ENCODE assay signal across 28 mouse cellular contexts in genomic region chr11:53522362-53522761, GRCm38 (mm10). TPM values are rescaled to one million over a fixed set of nuclear protein-coding genes. Genes with fewer than 3 reads are reported as not detected.
A peak's percentile ranks its signal among the peaks of the same experiment; 100 is the strongest.
DNase-seq lines count a peak whose midpoint lies in the region; ATAC-seq and TF ChIP-seq lines count a peak whose summit lies in the region.
"Had no signal": no experiment of that assay in that cellular context is flagged by ENCODE, and none has a peak within 500 bp of the region (broad histone marks: within the 10 kb centered on the region; RNA-seq: fewer than 3 reads in every experiment).

No protein-coding gene starts in this region.

- H3K4me1 ChIP-seq in limb, embryonic 15.5 days = peaks cover 67% of the 10 kb centered on the region
- peaks cover 19% of the 10 kb centered on the region for H3K4me1 ChIP-seq in liver, postnatal 0 days (ENCODE audit: insufficient read depth)

- no peaks in the 10 kb centered on the region for H3K36me3 ChIP-seq in limb, embryonic 15.5 days
- H3K36me3 ChIP-seq in liver, postnatal 0 days (replicated peaks; ENCODE audit: insufficient read depth, low read length) = no peaks in the 10 kb centered on the region
- H3K36me3 ChIP-seq: embryonic facial prominence, embryonic 10.5 days; neural tube, embryonic 12.5 days had no signal

- ATAC-seq in limb, embryonic 15.5 days (ENCODE audit: insufficient number of reproducible peaks, low FRiP score, low TSS enrichment, low read depth) = no peak
- no peak for ATAC-seq in liver, postnatal 0 days
- ATAC-seq: forebrain, postnatal 0 days; intestine, postnatal 0 days had no signal

- H3K27ac ChIP-seq in layer of hippocampus, adult 2 months = peak overlapping the region; percentile 93
- H3K27ac ChIP-seq in limb, embryonic 15.5 days = peak overlapping the region; percentile 33; the same call in 1 of the 2 replicates
- H3K27ac ChIP-seq in liver, postnatal 0 days (ENCODE audit: low read depth) = no peak overlapping the region
- H3K27ac ChIP-seq: neural tube, embryonic 12.5 days had no signal

- no peak for TF ChIP-seq CTCF in layer of hippocampus, adult 2 months (conservative IDR thresholded peaks at IDR 0.05)
- no peak for TF ChIP-seq CTCF in liver, postnatal 0 days (IDR thresholded peaks at IDR 0.05; ENCODE audit: low read depth)

- peak; percentile 70 for DNase-seq in cerebellum, adult 9-10 months
- no peak for DNase-seq in cerebellum, adult 8-10 months
- no peak for DNase-seq in layer of hippocampus, adult 2 months (ENCODE audit: low spot score in 2 of 2)
- no peak for DNase-seq in layer of hippocampus, postnatal 10 days (ENCODE audit: low spot score in 2 of 2)
- no peak for DNase-seq in liver, postnatal 0 days
- DNase-seq in lung, postnatal 4 days = no peak
- DNase-seq in cerebellum, adult 11 months = no peak
- DNase-seq: forebrain, postnatal 0 days; kidney, postnatal 25 days; lung, postnatal 10 days; midbrain, embryonic 14.5 days; right cerebral cortex, postnatal 4 days; thymus, postnatal 14 days had no signal

- H3K9ac ChIP-seq in limb, embryonic 15.5 days = no peak overlapping the region
- H3K9ac ChIP-seq in liver, postnatal 0 days (replicated peaks) = no peak overlapping the region
- H3K9ac ChIP-seq: neural tube, embryonic 12.5 days had no signal

- H3K4me3 ChIP-seq in layer of hippocampus, adult 2 months = peak overlapping the region; percentile 87; the same call in 1 of the 2 replicates
- no peak overlapping the region for H3K4me3 ChIP-seq in limb, embryonic 15.5 days
- peak overlapping the region; percentile 72; the same call in 1 of the 2 replicates for H3K4me3 ChIP-seq in liver, postnatal 0 days (ENCODE audit: low read depth, low read length)
- H3K4me3 ChIP-seq: neural tube, embryonic 12.5 days had no signal

- H3K9me3 ChIP-seq in limb, embryonic 15.5 days = no peaks in the 10 kb centered on the region
- H3K9me3 ChIP-seq in liver, postnatal 0 days (ENCODE audit: low read length) = no peaks in the 10 kb centered on the region
- H3K9me3 ChIP-seq: embryonic facial prominence, embryonic 10.5 days; megakaryocyte, embryonic 14.5 days; neural tube, embryonic 12.5 days had no signal

- no peaks in the 10 kb centered on the region for H3K27me3 ChIP-seq in limb, embryonic 15.5 days
- H3K27me3 ChIP-seq in liver, postnatal 0 days (ENCODE audit: insufficient read depth, low read length) = no peaks in the 10 kb centered on the region
- H3K27me3 ChIP-seq: megakaryocyte, embryonic 14.5 days had no signal

- no peak for TF ChIP-seq EP300 in liver, postnatal 0 days (IDR thresholded peaks at IDR 0.05; ENCODE audit: low read depth)

- WGBS in limb, embryonic 15.5 days = 94% methylated on average over 3 of the region's 3 CpGs
- WGBS in liver, postnatal 0 days (ENCODE audit: insufficient replicate concordance) = 81% methylated on average over 3 of the region's 3 CpGs

- H3K4me2 ChIP-seq in limb, embryonic 15.5 days = no peak overlapping the region
- H3K4me2 ChIP-seq in liver, postnatal 0 days (ENCODE audit: low read depth, low read length) = peak overlapping the region; percentile 79

RNA-seq across cellular contexts. Expression of gene Sept8, which starts 3.3 kb away (rescaled TPM):
- 100 to 1,000 TPM; 240 to 254 TPM for total RNA-seq in layer of hippocampus, adult 2 months (2021)
- total RNA-seq in layer of hippocampus, postnatal 10 days (2021) = 100 to 1,000 TPM; 126 to 130 TPM
- 54.9 and 55.4 TPM in 2 replicates for polyA plus RNA-seq in limb, embryonic 15.5 days (2015; fragmentation: Nextera tagmentation; extraction: Ambion mirVana)
- 6.2 and 7.2 TPM in 2 replicates for polyA plus RNA-seq in liver, postnatal 0 days (2015; fragmentation: Nextera tagmentation; extraction: Ambion mirVana)

RNA-seq across cellular contexts. Expression of gene Sowaha, which starts 42.3 kb away (rescaled TPM):
- 100 to 1,000 TPM; 137 to 142 TPM for total RNA-seq in layer of hippocampus, adult 2 months (2021)
- 10 to 100 TPM; 79.9 to 85.1 TPM for total RNA-seq in layer of hippocampus, postnatal 10 days (2021)
- 0.21 and 0.28 TPM in 2 replicates for polyA plus RNA-seq in limb, embryonic 15.5 days (2015; fragmentation: Nextera tagmentation; extraction: Ambion mirVana)
- 7.4 and 7.9 TPM in 2 replicates for polyA plus RNA-seq in liver, postnatal 0 days (2015; fragmentation: Nextera tagmentation; extraction: Ambion mirVana)

RNA-seq across cellular contexts. Expression of gene Gm9945, which starts 42.4 kb away (rescaled TPM):
- 1 to 10 TPM; 2.5 to 3.4 TPM for total RNA-seq in layer of hippocampus, adult 2 months (2021)
- total RNA-seq in layer of hippocampus, postnatal 10 days (2021) = 1 to 10 TPM; 1.1 to 1.5 TPM
- not detected in 2 replicates for polyA plus RNA-seq in limb, embryonic 15.5 days (2015; fragmentation: Nextera tagmentation; extraction: Ambion mirVana)
- 0.15 and 0.31 TPM in 2 replicates for polyA plus RNA-seq in liver, postnatal 0 days (2015; fragmentation: Nextera tagmentation; extraction: Ambion mirVana)
- total RNA-seq: adrenal gland, adult 18-20 months; adrenal gland, postnatal 4 days; forebrain, postnatal 0 days; gastrocnemius, postnatal 36 days; heart, postnatal 10 days had no signal
- polyA plus RNA-seq: forebrain, embryonic 11.5 days; hindbrain, embryonic 11.5 days; intestine, postnatal 0 days; kidney, embryonic 14.5 days; midbrain, embryonic 14.5 days; neural tube, embryonic 12.5 days; stomach, embryonic 14.5 days had no signal

RNA-seq across cellular contexts. Expression of gene Kif3a, which starts 44.8 kb away (rescaled TPM):
- total RNA-seq in layer of hippocampus, adult 2 months (2021) = 100 to 1,000 TPM; 130 to 133 TPM
- total RNA-seq in layer of hippocampus, postnatal 10 days (2021) = 100 to 1,000 TPM; 163 to 165 TPM
- 69.2 and 82.2 TPM in 2 replicates for polyA plus RNA-seq in limb, embryonic 15.5 days (2015; fragmentation: Nextera tagmentation; extraction: Ambion mirVana)
- polyA plus RNA-seq in liver, postnatal 0 days (2015; fragmentation: Nextera tagmentation; extraction: Ambion mirVana) = 5.3 and 7.1 TPM in 2 replicates

RNA-seq across cellular contexts. Expression of gene Gm9837, which starts 52.1 kb away (rescaled TPM):
- total RNA-seq in layer of hippocampus, adult 2 months (2021) = under 1 TPM in 1 of 2 experiments, not detected in 1; 0.52 TPM
- under 1 TPM in 1 of 2 experiments, not detected in 1; 0.53 TPM for total RNA-seq in layer of hippocampus, postnatal 10 days (2021)
- polyA plus RNA-seq in limb, embryonic 15.5 days (2015; fragmentation: Nextera tagmentation; extraction: Ambion mirVana) = not detected in 2 replicates
- polyA plus RNA-seq in liver, postnatal 0 days (2015; fragmentation: Nextera tagmentation; extraction: Ambion mirVana) = not detected in 2 replicates
- total RNA-seq: adrenal gland, adult 18-20 months; adrenal gland, postnatal 4 days; gastrocnemius, postnatal 36 days; heart, postnatal 10 days; left cerebral cortex, postnatal 25 days had no signal
- polyA plus RNA-seq: embryonic facial prominence, embryonic 10.5 days; forebrain, embryonic 11.5 days; forebrain, postnatal 0 days; heart, embryonic 11.5 days; hindbrain, embryonic 11.5 days; intestine, postnatal 0 days; kidney, embryonic 14.5 days; midbrain, embryonic 14.5 days; neural tube, embryonic 12.5 days; stomach, embryonic 14.5 days had no signal
